Mouse (Mus musculus) C2C12 (cell line): Measurements from ENCODE around the gene Tgm4.

ENCODE experiments used
- CEBPB ChIP-seq: IDR thresholded peaks from one replicate; pipeline ENCODE4 v1.6.1; 2011; ENCODE audit warnings: low read depth, mild to moderate bottlenecking, control low read depth, moderate library complexity
- CTCF ChIP-seq: IDR thresholded peaks from one replicate; pipeline ENCODE4 v1.5.1; 2011; ENCODE audit not compliant: control insufficient read depth, insufficient read depth, insufficient read length
- MAX ChIP-seq: IDR thresholded peaks from one replicate; pipeline ENCODE4 v1.6.1; 2011; ENCODE audit warnings: mild to moderate bottlenecking, control low read depth
- MYOG ChIP-seq: IDR thresholded peaks from one replicate; pipeline ENCODE4 v1.6.1; 2011; ENCODE audit not compliant: control insufficient read depth, insufficient read length; ENCODE audit errors: extremely low read depth
- USF1 ChIP-seq: IDR thresholded peaks from one replicate; pipeline ENCODE4 v1.6.1; 2011; ENCODE audit warnings: low read depth, mild to moderate bottlenecking, control low read depth, moderate library complexity

GRCm38 (mm10) chr9:123099631-123100455 lies 65.3 kb downstream of the Tgm4 start:
- no peak for TF ChIP-seq MAX
- TF ChIP-seq CTCF = no peak
- TF ChIP-seq USF1 = no peak
- no peak for TF ChIP-seq MYOG
- no peak for TF ChIP-seq CEBPB
